Mouse (Mus musculus) Patski (cell line): ENCODE measurements around the gene Stam. TPM values are rescaled to one million over a fixed set of nuclear protein-coding genes. Genes with fewer than 3 reads are reported as not detected.

Experiments used
- ATAC-seq: fragments of 100-300 bp; one replicate; pipeline ENCODE4 v1.8.0; 2021
- CTCF ChIA-PET: fragments of 350-600 bp; sonication (Branson Sonifier 250); formaldehyde crosslinking; loops from one replicate; lab custom pipeline; 2022; ENCODE audit warnings: inconsistent platforms; lab: Charles Lee
- POLR2A ChIA-PET: fragments of 350-600 bp; sonication (Branson Sonifier 250); formaldehyde crosslinking; loops from one replicate; lab custom pipeline; 2022; ENCODE audit warnings: antibody characterized with exemption, inconsistent platforms; lab: Charles Lee
- DNase-seq: peaks from one replicate; pipeline ENCODE4 v3.0.0-alpha.2; 2011; ENCODE audit warnings: low read depth, low spot score
- H3K27me3 ChIP-seq: fragments of 371-371 bp; one replicate; pipeline ENCODE4 v1.5.1; 2021
- CTCF ChIP-seq: fragments of 100-300 bp; IDR thresholded peaks from one replicate; pipeline ENCODE4 v1.5.1; 2021
- in situ Hi-C: fragments of 300-500 bp; cut with MboI; formaldehyde crosslinking; loops from 3 replicates; pipeline ENCODE4 v1.11.1; 2018; ENCODE audit warnings: low pct_unique_long_range_greater_than_20kb, mixed read lengths
- polyA plus RNA-seq: library from polyadenylated mRNA; unstranded; gene quantifications from one replicate; pipeline ENCODE4 v1.2.3, GENCODE M21; 2021

Gene Stam
- 55.2 TPM for polyA plus RNA-seq

- peak; percentile 91 for ATAC-seq
- H3K27me3 ChIP-seq, result no peaks in the 10 kb centered on the region
- in situ Hi-C loops, result no loop called here
- TF ChIP-seq CTCF, result no peak
- POLR2A ChIA-PET, result interaction anchor here (0.7 kb wide), 1 partner anchor 160 kb away, joined by 3 read pairs; no protein-coding TSS in a partner anchor
- CTCF ChIA-PET, result interaction anchor here (1.5 kb wide), 1 partner anchor 27 kb away, joined by 3 read pairs; no protein-coding TSS in a partner anchor
- DNase-seq, result peak; percentile 66
These were observed at the start of gene Stam for GRCm38 (mm10) chr2:14073362-14074220. Gene Stam, plus strand, starts transcription at chr2:14074098.

GRCm38 (mm10) chr2:14041249-14041648 lies 32.6 kb upstream of the Stam start:
- POLR2A ChIA-PET, result no interaction called here
- no peak for DNase-seq
- no peak for ATAC-seq
- in situ Hi-C loops, result loop anchor here (10.0 to 25.0 kb wide), 2 partner anchors 96 to 674 kb away; no protein-coding TSS in a partner anchor
- CTCF ChIA-PET, result no interaction called here
- TF ChIP-seq CTCF, result no peak
- no peaks in the 10 kb centered on the region for H3K27me3 ChIP-seq

- ATAC-seq, result no peak
- in situ Hi-C loops, result loop anchor here (10.0 to 25.0 kb wide), 2 partner anchors 94 to 672 kb away; no protein-coding TSS in a partner anchor
- ChIA-PET CTCF (interaction anchor here (0.9 kb wide), 1 partner anchor 103 kb away, joined by 3 read pairs; no protein-coding TSS in a partner anchor), POLR2A (no interaction called here)
- no peak for DNase-seq
- H3K27me3 ChIP-seq, result no peaks in the 10 kb centered on the region
- TF ChIP-seq CTCF, result no peak
These were observed 30.9 kb upstream of the Stam start for GRCm38 (mm10) chr2:14043011-14043410.

- DNase-seq (no peak), ATAC-seq (no peak)
- ChIA-PET POLR2A (no interaction called here), CTCF (interaction anchor here (1.7 kb wide), 1 partner anchor 252 kb away, joined by 4 read pairs; no protein-coding TSS in a partner anchor)
- no peak for TF ChIP-seq CTCF
- H3K27me3 ChIP-seq, result no peaks in the 10 kb centered on the region
- in situ Hi-C loops, result loop anchor here (10.0 to 25.0 kb wide), 2 partner anchors 94 to 671 kb away; no protein-coding TSS in a partner anchor
These were observed 30.2 kb upstream of the Stam start for GRCm38 (mm10) chr2:14043577-14044170.

GRCm38 (mm10) chr2:14048381-14048780 lies 25.5 kb upstream of the Stam start:
- CTCF ChIA-PET, result interaction anchor here (0.7 to 5.4 kb wide), 13 partner anchors 12 to 654 kb away, joined by 3 to 43 read pairs (median 5); no protein-coding TSS in a partner anchor
- peak; percentile 83 for TF ChIP-seq CTCF
- POLR2A ChIA-PET, result no interaction called here
- H3K27me3 ChIP-seq, result no peaks in the 10 kb centered on the region
- ATAC-seq (peak; percentile 95), DNase-seq (peak; percentile 38)
- in situ Hi-C loops, result loop anchor here (5.0 to 25.0 kb wide), 3 partner anchors 89 to 666 kb away; no protein-coding TSS in a partner anchor

GRCm38 (mm10) chr2:14048808-14049207 lies 25.1 kb upstream of the Stam start:
- in situ Hi-C loops, result loop anchor here (5.0 to 25.0 kb wide), 3 partner anchors 88 to 666 kb away; no protein-coding TSS in a partner anchor
- ChIA-PET CTCF (interaction anchor here (0.7 to 5.4 kb wide), 12 partner anchors 11 to 414 kb away, joined by 4 to 43 read pairs (median 5); no protein-coding TSS in a partner anchor), POLR2A (no interaction called here)
- no peaks in the 10 kb centered on the region for H3K27me3 ChIP-seq
- DNase-seq (no peak), ATAC-seq (no peak)
- no peak for TF ChIP-seq CTCF

GRCm38 (mm10) chr2:14053618-14054017 lies 20.3 kb upstream of the Stam start:
- no peak for TF ChIP-seq CTCF
- in situ Hi-C loops, result loop anchor here (10.0 kb wide), 1 partner anchor 779 kb away; the partner anchor contains the start of gene Rsu1
- H3K27me3 ChIP-seq, result no peaks in the 10 kb centered on the region
- CTCF ChIA-PET, result no interaction called here
- no peak for ATAC-seq
- no peak for DNase-seq
- POLR2A ChIA-PET, result no interaction called here

GRCm38 (mm10) chr2:14054163-14054562 lies 19.7 kb upstream of the Stam start:
- in situ Hi-C loops, result loop anchor here (10.0 kb wide), 1 partner anchor 779 kb away; the partner anchor contains the start of gene Rsu1
- POLR2A ChIA-PET, result no interaction called here
- TF ChIP-seq CTCF, result no peak
- ATAC-seq, result no peak
- CTCF ChIA-PET, result no interaction called here
- H3K27me3 ChIP-seq, result no peaks in the 10 kb centered on the region
- DNase-seq, result no peak

- in situ Hi-C loops, result loop anchor here (10.0 kb wide), 1 partner anchor 780 kb away; the partner anchor contains the start of gene Rsu1
- no peak for DNase-seq
- H3K27me3 ChIP-seq, result no peaks in the 10 kb centered on the region
- TF ChIP-seq CTCF, result no peak
- POLR2A ChIA-PET, result no interaction called here
- no peak for ATAC-seq
- CTCF ChIA-PET, result no interaction called here
These were observed 19.2 kb upstream of the Stam start for GRCm38 (mm10) chr2:14054716-14055115.

- DNase-seq (no peak), ATAC-seq (peak; percentile 74)
- TF ChIP-seq CTCF, result no peak
- ChIA-PET CTCF (no interaction called here), POLR2A (no interaction called here)
- H3K27me3 ChIP-seq, result no peaks in the 10 kb centered on the region
- in situ Hi-C loops, result loop anchor here (10.0 kb wide), 1 partner anchor 780 kb away; the partner anchor contains the start of gene Rsu1
These were observed 18.7 kb upstream of the Stam start for GRCm38 (mm10) chr2:14055168-14055565.
